Mouse (Mus musculus) liver, embryonic 14.5 days (tissue): ENCODE results near the gene Tsc1. TPM values are rescaled to one million over a fixed set of nuclear protein-coding genes. Genes with fewer than 3 reads are reported as not detected.
A peak's percentile ranks its signal among the peaks of the same experiment; 100 is the strongest.

Experiments
- ATAC-seq: fragments of 200-750 bp; cut with Nextera tagmentation; 2 replicates; pipeline ENCODE4 v1.8.0; 2017; ENCODE audit warnings: moderate number of reproducible peaks, mild to moderate bottlenecking, moderate library complexity; ENCODE audit not compliant: insufficient read depth
- DNase-seq, 3 experiments: peaks; one replicate each; pipeline ENCODE4 v3.0.0-alpha.2; 2012 to 2013; ENCODE audit warnings: low read depth in 3 of 3, low spot score in 3 of 3
- H3K27ac ChIP-seq: fragments of 300-500 bp; sonication (generic); 2 replicates; pipeline ENCODE4 v1.5.1; 2014; ENCODE audit warnings: moderate library complexity, mild to moderate bottlenecking, control low read depth, inconsistent platforms
- H3K27me3 ChIP-seq: fragments of 300-500 bp; sonication (generic); 2 replicates; pipeline ENCODE4 v1.6.1; 2014; ENCODE audit warnings: mild to moderate bottlenecking, low read length, moderate library complexity; ENCODE audit not compliant: control insufficient read depth, insufficient read depth
- H3K36me3 ChIP-seq: fragments of 300-500 bp; sonication (generic); replicated peaks from 2 replicates; pipeline ENCODE4 v1.6.1; 2014; ENCODE audit warnings: low read depth; ENCODE audit not compliant: control insufficient read depth, insufficient read depth
- H3K4me1 ChIP-seq, 2 experiments: fragments of 200-500 bp in 1 of 2; fragments of 300-500 bp in 1 of 2; sonication (generic) in 1 of 2; replicated peaks; 2 replicates each; pipeline ENCODE4 v1.6.1; 2012 to 2014; ENCODE audit warnings: antibody characterized with exemption in 1 of 2, inconsistent platforms in 1 of 2, low read length in 1 of 2; ENCODE audit not compliant: control insufficient read depth in 2 of 2, insufficient read depth in 2 of 2
- H3K4me2 ChIP-seq: fragments of 300-500 bp; sonication (generic); 2 replicates; pipeline ENCODE4 v1.6.1; 2014; ENCODE audit warnings: low read depth, mild to moderate bottlenecking, control low read depth, moderate library complexity
- H3K4me3 ChIP-seq, 2 experiments: fragments of 200-500 bp in 1 of 2; fragments of 300-500 bp in 1 of 2; sonication (generic) in 1 of 2; 2 replicates each; pipeline ENCODE4 v1.5.1; 2012 to 2014; ENCODE audit warnings: low read depth in 2 of 2, low read length in 2 of 2, mild to moderate bottlenecking in 2 of 2, control low read depth in 1 of 2, inconsistent platforms in 1 of 2, moderate library complexity in 1 of 2; ENCODE audit not compliant: insufficient read depth in 1 of 2
- H3K9ac ChIP-seq: fragments of 300-500 bp; sonication (generic); replicated peaks from 2 replicates; pipeline ENCODE4 v1.6.1; 2014; ENCODE audit warnings: mild to moderate bottlenecking, control low read depth, moderate library complexity
- H3K9me3 ChIP-seq: fragments of 300-500 bp; sonication (generic); 2 replicates; pipeline ENCODE4 v1.6.1; 2016; ENCODE audit warnings: low read length, mixed read lengths; ENCODE audit not compliant: control insufficient read depth
- CTCF ChIP-seq: IDR thresholded peaks from 2 replicates; pipeline ENCODE4 v1.5.1; 2016; ENCODE audit warnings: antibody characterized with exemption, low read depth, control low read depth
- EP300 ChIP-seq: IDR thresholded peaks from 2 replicates; pipeline ENCODE4 v1.6.1; 2016; ENCODE audit warnings: antibody characterized with exemption, low read depth
- WGBS: fragments of 180-500 bp; shearing (Covaris S2); extraction: QIAGEN DNeasy Blood & Tissue Kit; methylation state at CpG from one replicate; pipeline ENCODE4 v1.1.7; 2014; ENCODE audit not compliant: insufficient replicate concordance; 5-methylcytosine and 5-hydroxymethylcytosine counted together
- polyA plus RNA-seq, 2 experiments: library from polyadenylated mRNA; depleted of rRNA in 1 of 2; stranded (reverse) in 1 of 2; unstranded in 1 of 2; fragments of >200 nt; fragmentation: Nextera tagmentation in 1 of 2; extraction: Ambion mirVana in 1 of 2; gene quantifications; 2 replicates each; pipeline versions ENCODE4 v1.2.1 to v1.2.3; 2012 to 2014

Gene Tsc1
- polyA plus RNA-seq (2012; rRNA removed) (4.5 and 5.4 TPM in 2 replicates), polyA plus RNA-seq (2014; fragmentation: Nextera tagmentation; extraction: Ambion mirVana) (5.3 and 7.5 TPM in 2 replicates)

- TF ChIP-seq CTCF: peak; percentile 13; the same call in 1 of the 2 replicates
- peak; percentile 44; the same call in 1 of the 2 replicates for TF ChIP-seq EP300
- ATAC-seq: peak; percentile 93
- no peaks in the 10 kb centered on the region for H3K9me3 ChIP-seq
- peaks cover 19 to 26% of the 10 kb centered on the region in 2 experiments for H3K4me1 ChIP-seq
- peak within 1 kb of the TSS; percentile 94 for H3K9ac ChIP-seq
- DNase-seq: peak; percentile 95 to 96 (median 96)
- H3K4me3 ChIP-seq: peak within 1 kb of the TSS; percentile 95 to 99
- 3% methylated on average over 43 of the region's 47 CpGs for WGBS
- peak within 1 kb of the TSS; percentile 84 for H3K27ac ChIP-seq
- H3K36me3 ChIP-seq: no peaks in the 10 kb centered on the region
- H3K4me2 ChIP-seq: peak within 1 kb of the TSS; percentile 83
- H3K27me3 ChIP-seq: no peaks in the 10 kb centered on the region
Observed at GRCm38 (mm10) chr2:28640461-28641424, at the start of gene Tsc1. Tsc1 (plus strand) TSS chr2:28641228.

GRCm38 (mm10) chr2:28591479-28591878, 49.5 kb upstream of the Tsc1 start:
- H3K9me3 ChIP-seq: no peaks in the 10 kb centered on the region
- H3K4me3 ChIP-seq: no peak overlapping the region
- TF ChIP-seq EP300 (no peak), CTCF (no peak)
- H3K4me1 ChIP-seq: peaks cover 20 to 32% of the 10 kb centered on the region in 2 experiments
- no peak for ATAC-seq
- H3K9ac ChIP-seq: no peak overlapping the region
- H3K27me3 ChIP-seq: no peaks in the 10 kb centered on the region
- H3K27ac ChIP-seq: no peak overlapping the region
- WGBS: 22% methylated on average over 2 of the region's 2 CpGs
- H3K4me2 ChIP-seq: no peak overlapping the region
- H3K36me3 ChIP-seq: no peaks in the 10 kb centered on the region
- no peak for DNase-seq

GRCm38 (mm10) chr2:28592809-28593208, 48.2 kb upstream of the Tsc1 start:
- TF ChIP-seq EP300 (peak; percentile 48; the same call in 1 of the 2 replicates), CTCF (peak; percentile 99)
- no peaks in the 10 kb centered on the region for H3K36me3 ChIP-seq
- no peaks in the 10 kb centered on the region for H3K27me3 ChIP-seq
- H3K4me1 ChIP-seq: peaks cover 33 to 45% of the 10 kb centered on the region in 2 experiments
- no peak overlapping the region for H3K27ac ChIP-seq
- no peaks in the 10 kb centered on the region for H3K9me3 ChIP-seq
- 0 out of 2 replicates have a peak, but pooled peaks have one; percentile 44 for ATAC-seq
- no peak overlapping the region for H3K9ac ChIP-seq
- no peak for DNase-seq
- WGBS: 4% methylated on average over 15 of the region's 15 CpGs
- no peak overlapping the region for H3K4me3 ChIP-seq
- H3K4me2 ChIP-seq: peak overlapping the region; percentile 54

GRCm38 (mm10) chr2:28596021-28596420, 45.0 kb upstream of the Tsc1 start:
- peaks cover 66 to 77% of the 10 kb centered on the region in 2 experiments for H3K4me1 ChIP-seq
- H3K9ac ChIP-seq: peak overlapping the region; percentile 41
- peak overlapping the region; percentile 11; the same call in 1 of the 2 replicates for H3K4me2 ChIP-seq
- H3K4me3 ChIP-seq: no peak overlapping the region
- H3K27ac ChIP-seq: peak overlapping the region; percentile 47
- WGBS: 13% methylated on average over 7 of the region's 7 CpGs
- H3K27me3 ChIP-seq: no peaks in the 10 kb centered on the region
- H3K9me3 ChIP-seq: no peaks in the 10 kb centered on the region
- peak; percentile 88 for TF ChIP-seq EP300
- TF ChIP-seq CTCF: no peak
- peak; percentile 48 for ATAC-seq
- H3K36me3 ChIP-seq: no peaks in the 10 kb centered on the region
- peak in 1 of 3 experiments; percentile 63 for DNase-seq

- peak in 1 of 3 experiments; percentile 66 for DNase-seq
- 65% methylated on average over 7 of the region's 7 CpGs for WGBS
- Histone ChIP-seq H3K36me3 (no peaks in the 10 kb centered on the region), H3K27me3 (no peaks in the 10 kb centered on the region), H3K9ac (no peak overlapping the region; the same call in 1 of the 2 replicates), H3K27ac (peak overlapping the region; percentile 98), H3K9me3 (no peaks in the 10 kb centered on the region), H3K4me2 (peak overlapping the region; percentile 55), H3K4me3 (no peak overlapping the region), H3K4me1 (peaks cover 75 to 87% of the 10 kb centered on the region in 2 experiments)
- TF ChIP-seq CTCF: peak; percentile 92
- TF ChIP-seq EP300: peak; percentile 45; the same call in 1 of the 2 replicates
- ATAC-seq: no peak
Observed at GRCm38 (mm10) chr2:28596998-28597397, 44.0 kb upstream of the Tsc1 start.
